Mouse (Mus musculus) megakaryocyte, embryonic 14.5 days (primary cell): ENCODE measurements at regions not wholly inside any gene's neighbourhood (a gene's known extent, or its start where the extent isn't known, plus 50 kb on each side); places are given as distances from the start of the nearest gene placed in this dataset.

Source experiments
- H3K27me3 ChIP-seq: replicated peaks from 2 replicates; pipeline ENCODE3; 2012; ENCODE audit warnings: inconsistent platforms
- H3K36me3 ChIP-seq: replicated peaks from 2 replicates; pipeline ENCODE3; 2012; ENCODE audit warnings: low read length, inconsistent platforms, mixed read lengths
- H3K4me1 ChIP-seq: 2 replicates; pipeline ENCODE4 v1.6.1; 2012; ENCODE audit warnings: inconsistent platforms
- H3K4me3 ChIP-seq: replicated peaks from 2 replicates; pipeline ENCODE3; 2012; ENCODE audit warnings: moderate library complexity, mild to moderate bottlenecking, inconsistent platforms
- H3K9me3 ChIP-seq: 2 replicates; pipeline ENCODE4 v1.6.1; 2012; ENCODE audit warnings: inconsistent platforms
- FLI1 ChIP-seq: IDR thresholded peaks from 2 replicates; pipeline ENCODE4 v1.6.1; 2012; ENCODE audit warnings: low read length, inconsistent platforms, mixed read lengths
- GATA1 ChIP-seq: IDR thresholded peaks from 3 replicates; pipeline ENCODE4 v1.6.1; 2012; ENCODE audit warnings: mixed read lengths, low read length, inconsistent platforms, borderline replicate concordance

DNA sequence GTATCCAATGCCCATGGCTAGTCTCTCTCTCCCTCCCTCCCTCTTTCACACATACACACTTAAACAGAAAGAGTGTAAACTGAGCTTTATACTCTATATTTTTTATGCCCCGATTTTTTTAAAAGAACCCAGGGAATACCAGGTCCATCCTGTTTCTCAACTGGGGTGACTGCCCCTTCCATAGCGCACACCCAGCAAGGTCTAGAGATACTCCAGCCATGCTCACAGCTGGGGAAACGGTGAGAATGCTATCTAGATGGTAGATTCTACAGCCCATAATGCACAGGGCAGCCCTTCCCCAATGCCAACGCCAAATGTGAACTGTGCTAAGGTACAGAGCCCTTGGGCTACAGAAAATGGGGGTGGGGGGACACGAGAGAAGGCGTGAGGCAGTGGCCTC is 51.2 kb upstream of the Tln2 start:
- Histone ChIP-seq H3K27me3 (no peaks in the 10 kb centered on the region), H3K4me3 (no peak overlapping the region), H3K4me1 (no peaks in the 10 kb centered on the region), H3K36me3 (no peaks in the 10 kb centered on the region), H3K9me3 (peaks cover 4% of the 10 kb centered on the region; the same call in 1 of the 2 replicates)
- no peak for TF ChIP-seq FLI1

DNA sequence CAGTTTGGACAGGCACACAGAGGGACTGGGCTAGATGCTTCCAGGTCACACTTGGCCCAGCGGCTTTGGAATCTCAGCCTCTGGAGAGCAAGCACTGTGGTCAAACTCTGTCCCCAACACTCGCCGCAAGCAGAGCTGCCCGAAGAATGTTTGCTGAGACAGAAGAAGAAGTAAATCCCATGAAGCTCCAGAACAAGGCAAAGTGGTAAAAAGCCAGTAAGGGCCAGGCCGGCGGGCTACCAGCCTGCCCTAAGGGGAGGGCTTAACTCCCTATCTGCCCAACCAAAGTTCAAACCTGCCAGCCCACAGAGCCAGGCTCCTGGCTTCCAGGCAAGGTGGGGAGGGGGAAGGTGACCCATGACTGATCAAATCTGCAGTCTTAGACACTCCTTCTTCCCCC is 52.2 kb upstream of the Tln2 start:
- Histone ChIP-seq H3K4me1 (no peaks in the 10 kb centered on the region), H3K4me3 (no peak overlapping the region), H3K27me3 (no peaks in the 10 kb centered on the region), H3K9me3 (peaks cover 4% of the 10 kb centered on the region; the same call in 1 of the 2 replicates), H3K36me3 (no peaks in the 10 kb centered on the region)
- TF ChIP-seq GATA1 (no peak), FLI1 (no peak)

DNA sequence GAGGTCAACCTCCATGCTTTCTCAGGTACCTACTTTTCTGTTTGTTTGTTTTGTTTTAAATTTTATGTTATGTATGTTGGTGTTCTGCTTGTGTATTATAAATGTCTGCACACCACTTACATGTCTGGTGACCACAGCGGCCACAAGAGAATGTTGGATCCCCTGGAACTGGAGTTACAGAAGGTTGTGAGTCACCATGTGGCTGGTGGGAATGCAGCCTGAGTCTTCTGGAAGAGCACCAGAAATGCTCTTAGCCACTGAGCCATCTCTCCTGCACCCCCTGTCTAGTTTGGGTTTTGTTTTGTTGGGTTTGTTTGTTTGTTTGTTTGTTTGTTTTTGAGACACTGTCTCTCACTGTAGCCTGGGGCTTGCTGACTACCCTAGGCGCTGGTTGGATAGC is 52.6 kb upstream of the Tln2 start:
- H3K4me3 ChIP-seq = no peak overlapping the region
- no peaks in the 10 kb centered on the region for H3K36me3 ChIP-seq
- H3K4me1 ChIP-seq = no peaks in the 10 kb centered on the region
- no peaks in the 10 kb centered on the region for H3K27me3 ChIP-seq
- TF ChIP-seq GATA1 = no peak
- TF ChIP-seq FLI1 = no peak
- peaks cover 4% of the 10 kb centered on the region; the same call in 1 of the 2 replicates for H3K9me3 ChIP-seq

DNA sequence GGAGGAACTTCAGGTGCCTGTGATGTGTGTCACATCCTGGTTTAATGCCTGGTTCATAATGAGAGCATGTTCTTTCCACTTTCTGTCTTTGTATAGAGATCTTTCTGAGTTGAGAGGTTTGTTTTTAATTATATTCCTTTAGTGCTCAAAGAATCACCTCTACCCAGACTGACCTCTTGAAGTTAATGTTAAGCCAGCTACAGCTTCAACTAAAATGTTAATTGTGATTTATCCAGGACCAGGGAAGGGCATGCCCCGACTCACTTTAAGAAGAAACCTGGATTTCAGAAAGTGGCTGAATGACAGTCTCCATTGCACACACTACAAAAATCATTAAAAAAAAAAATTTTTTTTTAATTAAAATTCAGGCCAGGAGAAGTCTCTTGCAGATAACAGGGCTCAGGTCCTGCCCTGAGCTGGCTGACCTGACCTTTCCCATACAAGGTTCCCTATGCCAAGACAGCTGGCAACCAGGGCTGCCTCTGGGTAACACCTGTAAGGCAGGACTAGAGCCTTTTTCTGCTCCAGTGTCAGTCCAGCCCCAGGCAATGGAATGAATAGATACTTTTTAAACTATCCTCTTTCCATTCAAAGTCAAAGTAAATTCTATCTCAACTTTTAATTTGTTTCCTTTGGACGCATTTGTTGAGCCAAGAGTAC is 54.7 kb upstream of the Tln2 start:
- no peak overlapping the region for H3K4me3 ChIP-seq
- H3K9me3 ChIP-seq = peaks cover 4% of the 10 kb centered on the region; the same call in 1 of the 2 replicates
- TF ChIP-seq FLI1 = no peak
- no peak for TF ChIP-seq GATA1
- no peaks in the 10 kb centered on the region for H3K27me3 ChIP-seq
- no peaks in the 10 kb centered on the region for H3K36me3 ChIP-seq
- H3K4me1 ChIP-seq = no peaks in the 10 kb centered on the region

DNA sequence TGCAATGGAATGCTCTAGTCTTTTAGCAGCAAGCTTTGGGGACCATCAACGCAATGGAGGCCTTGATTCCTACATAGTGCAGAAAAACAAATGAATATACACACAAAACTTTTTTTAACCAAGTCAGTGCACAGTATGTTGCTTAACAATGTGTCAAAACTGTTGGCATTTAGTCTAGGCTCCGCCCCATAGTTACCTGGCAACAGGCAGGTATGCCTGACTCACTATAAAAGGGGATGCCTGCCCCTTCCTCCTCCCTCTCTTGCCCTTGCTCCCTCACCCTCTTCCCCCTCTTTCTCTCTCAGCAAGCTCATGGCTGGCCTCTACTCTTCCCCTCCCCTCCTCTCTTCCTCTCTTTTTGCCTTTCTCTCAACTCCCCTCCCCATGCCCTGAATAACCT is 56.7 kb upstream of the Tln2 start:
- TF ChIP-seq FLI1 (no peak), GATA1 (no peak)

DNA sequence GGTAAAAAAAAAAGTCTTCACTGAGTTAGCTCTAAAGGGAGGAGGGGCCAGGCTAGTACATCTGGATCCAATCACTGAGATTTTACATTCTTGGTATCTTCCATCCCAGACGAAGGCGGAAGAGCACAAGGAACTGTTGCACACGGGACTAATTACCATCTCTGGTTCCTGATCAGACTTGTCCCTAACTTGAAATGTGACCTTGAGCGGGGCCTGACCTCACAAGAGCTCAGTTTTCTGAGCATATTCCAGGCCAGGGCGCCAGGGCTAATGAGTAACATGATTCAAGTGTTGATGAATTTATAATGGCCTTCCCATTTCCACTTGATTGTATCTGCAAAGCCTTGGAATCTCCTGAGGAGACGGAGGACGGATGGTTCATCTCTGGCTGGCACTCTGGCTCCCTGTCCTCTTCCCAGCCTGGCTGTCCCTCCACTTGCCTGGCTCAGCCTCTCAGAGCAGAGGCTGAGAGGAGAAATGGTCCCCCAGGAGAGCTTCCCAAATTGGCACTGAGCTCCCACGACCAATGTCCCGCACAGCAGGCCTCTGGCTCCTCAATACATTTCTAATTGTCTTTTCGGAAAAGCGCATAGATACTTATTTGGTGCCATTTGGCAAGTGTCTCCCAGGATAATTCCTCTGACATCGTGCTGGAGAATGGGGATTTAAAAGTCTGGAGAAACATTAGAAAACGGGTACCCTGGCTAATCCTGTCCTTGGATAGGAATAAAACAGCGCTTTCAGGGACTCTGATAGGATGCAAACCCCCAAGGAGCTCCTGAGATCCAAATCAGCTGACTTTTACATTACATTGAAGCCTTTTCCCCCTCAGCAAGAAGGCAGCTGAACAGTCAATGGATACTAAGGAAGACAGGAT is 58.1 kb upstream of the Tln2 start:
- peaks cover 4% of the 10 kb centered on the region; the same call in 1 of the 2 replicates for H3K9me3 ChIP-seq
- no peak overlapping the region for H3K4me3 ChIP-seq
- no peaks in the 10 kb centered on the region for H3K36me3 ChIP-seq
- no peaks in the 10 kb centered on the region for H3K4me1 ChIP-seq
- no peak for TF ChIP-seq GATA1
- TF ChIP-seq FLI1 = no peak
- H3K27me3 ChIP-seq = no peaks in the 10 kb centered on the region

More for the DNA sequence above, 56.7 kb upstream of the Tln2 start:
- Histone ChIP-seq H3K9me3 (peaks cover 4% of the 10 kb centered on the region; the same call in 1 of the 2 replicates), H3K27me3 (no peaks in the 10 kb centered on the region), H3K4me1 (no peaks in the 10 kb centered on the region), H3K36me3 (no peaks in the 10 kb centered on the region), H3K4me3 (no peak overlapping the region)

DNA sequence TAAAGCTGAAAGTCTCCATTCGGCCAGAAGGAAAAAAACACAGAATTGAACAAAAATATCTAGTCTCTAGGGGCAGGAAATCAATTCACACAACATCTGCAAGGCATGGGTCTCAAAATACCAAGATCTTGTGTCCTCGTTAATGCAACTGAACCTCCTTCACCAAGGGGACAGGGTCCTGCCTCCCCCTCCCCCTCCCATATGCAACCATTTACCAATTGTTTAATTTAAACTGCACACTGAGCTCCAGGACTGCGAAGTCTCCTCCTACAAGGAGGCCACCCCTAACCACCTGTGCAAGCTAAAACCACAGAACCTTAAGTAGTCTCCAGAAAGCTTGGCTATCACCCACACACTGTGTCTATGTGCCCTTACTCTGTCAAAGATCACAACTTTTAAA is 61.4 kb upstream of the Tln2 start:
- TF ChIP-seq FLI1 (no peak), GATA1 (no peak)
- peaks cover 6% of the 10 kb centered on the region for H3K27me3 ChIP-seq
- H3K9me3 ChIP-seq = no peaks in the 10 kb centered on the region
- no peaks in the 10 kb centered on the region for H3K4me1 ChIP-seq
- H3K36me3 ChIP-seq = no peaks in the 10 kb centered on the region
- H3K4me3 ChIP-seq = no peak overlapping the region

DNA sequence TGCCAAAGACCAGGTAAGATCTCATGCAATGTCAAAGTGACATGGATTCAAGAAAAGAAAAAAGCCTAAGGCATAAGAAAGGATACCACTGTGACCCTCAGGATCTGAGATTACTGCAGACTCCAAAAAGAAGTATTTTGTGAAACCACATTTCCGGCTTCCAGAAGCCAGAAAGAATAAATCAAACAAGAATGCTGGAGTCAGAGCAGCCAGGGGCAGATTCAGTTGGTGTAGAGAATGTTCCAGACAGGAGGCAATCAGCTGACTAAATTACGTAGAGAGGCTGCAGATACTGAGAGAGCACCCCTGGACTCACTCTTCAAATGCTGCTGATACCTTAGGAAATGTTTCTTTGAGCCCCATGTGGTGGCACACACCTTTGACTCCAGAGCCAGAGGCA is 67.7 kb upstream of the Tln2 start:
- no peak overlapping the region for H3K4me3 ChIP-seq
- peaks cover 32% of the 10 kb centered on the region for H3K27me3 ChIP-seq
- no peaks in the 10 kb centered on the region for H3K4me1 ChIP-seq
- H3K36me3 ChIP-seq = no peaks in the 10 kb centered on the region
- no peaks in the 10 kb centered on the region for H3K9me3 ChIP-seq
- TF ChIP-seq FLI1 (no peak), GATA1 (no peak)

DNA sequence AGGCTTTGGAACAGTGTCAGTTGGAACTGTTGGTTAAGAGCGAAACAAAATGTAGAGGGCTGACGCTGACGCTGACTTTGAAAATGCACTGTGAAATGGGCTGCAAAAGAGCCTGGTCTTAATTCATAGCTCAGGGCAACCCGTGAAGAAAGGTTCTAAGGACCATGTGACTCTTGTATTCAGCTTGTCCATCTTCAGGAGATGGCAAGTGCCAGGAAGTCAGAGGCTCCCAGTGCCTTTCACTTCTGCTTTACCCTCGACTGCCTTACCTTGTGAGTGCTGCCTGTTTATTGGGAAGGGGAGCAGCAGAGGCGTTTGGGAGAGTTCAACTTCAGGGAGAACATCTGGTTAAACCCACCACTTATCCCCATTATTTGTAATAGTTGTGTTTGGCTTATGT is 70.1 kb upstream of the Tln2 start:
- Histone ChIP-seq H3K27me3 (peaks cover 54% of the 10 kb centered on the region), H3K9me3 (no peaks in the 10 kb centered on the region), H3K36me3 (no peaks in the 10 kb centered on the region), H3K4me1 (peaks cover 20% of the 10 kb centered on the region), H3K4me3 (no peak overlapping the region)
- TF ChIP-seq FLI1 (no peak), GATA1 (no peak)

DNA sequence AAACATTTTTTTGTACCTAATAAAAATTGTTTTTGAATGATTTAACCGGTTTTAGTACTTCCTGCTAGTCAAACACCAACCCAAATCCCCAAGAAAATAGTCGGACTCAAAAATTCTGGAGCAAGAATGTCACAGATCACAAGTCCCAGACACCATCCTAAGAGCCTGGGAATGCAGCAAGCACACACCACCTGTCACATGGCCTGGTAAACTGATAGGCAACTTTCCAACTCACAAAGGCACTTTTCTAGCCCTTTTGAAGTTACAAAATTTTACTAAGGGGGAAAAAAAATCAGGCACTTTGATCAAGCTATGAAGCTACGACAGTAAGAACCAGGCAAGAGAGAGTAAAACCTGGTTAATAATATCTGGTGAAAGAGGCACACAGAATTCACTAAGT is 70.7 kb upstream of the Tln2 start:
- Histone ChIP-seq H3K36me3 (no peaks in the 10 kb centered on the region), H3K27me3 (peaks cover 58% of the 10 kb centered on the region), H3K4me1 (peaks cover 20% of the 10 kb centered on the region), H3K9me3 (no peaks in the 10 kb centered on the region), H3K4me3 (no peak overlapping the region)
- TF ChIP-seq GATA1 (no peak), FLI1 (no peak)
